Mouse (Mus musculus) heart, postnatal 0 days (tissue): ENCODE results near the gene Plxdc2.

Experiments used
- CTCF ChIP-seq: IDR thresholded peaks from 2 replicates; pipeline ENCODE4 v1.5.1; 2016; ENCODE audit warnings: antibody characterized with exemption, control low read depth, low read depth
- EP300 ChIP-seq: IDR thresholded peaks from 2 replicates; pipeline ENCODE4 v1.6.1; 2016; ENCODE audit warnings: antibody characterized with exemption, low read depth

DNA sequence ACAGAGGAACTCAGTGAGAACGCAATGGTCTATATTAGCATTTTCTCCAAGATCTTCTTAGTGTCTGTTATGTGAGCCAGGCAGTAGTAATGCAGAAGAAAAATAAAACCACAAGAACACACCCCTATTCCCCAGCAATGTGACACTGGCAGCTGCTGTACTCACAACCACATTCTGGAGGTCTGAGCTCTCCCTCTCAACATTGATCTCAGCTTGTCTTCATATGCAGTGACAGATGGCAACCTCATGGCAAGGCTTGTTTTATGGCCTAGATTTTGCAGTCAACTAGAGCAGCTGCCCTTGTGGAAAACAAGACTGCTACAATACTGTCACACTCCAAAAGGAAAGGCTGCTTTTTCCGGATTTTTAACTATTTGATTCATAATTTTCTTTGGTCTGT is 127.8 kb downstream of the Plxdc2 start:
- TF ChIP-seq CTCF: no peak
- no peak for TF ChIP-seq EP300
